Mouse (Mus musculus) T-helper 17 cell (primary cell): ENCODE measurements around the gene Ciz1.

Experiments
- in situ Hi-C, 2 experiments: fragments of 300-600 bp; cut with MboI, MseI; formaldehyde crosslinking; loops; 1 replicate in 1 of 2; 2 replicates in 1 of 2; pipeline ENCODE4 v1.15.1; 2025; ENCODE audit warnings: high pct_unique_total_duplicates in 2 of 2

Gene Ciz1

DNA sequence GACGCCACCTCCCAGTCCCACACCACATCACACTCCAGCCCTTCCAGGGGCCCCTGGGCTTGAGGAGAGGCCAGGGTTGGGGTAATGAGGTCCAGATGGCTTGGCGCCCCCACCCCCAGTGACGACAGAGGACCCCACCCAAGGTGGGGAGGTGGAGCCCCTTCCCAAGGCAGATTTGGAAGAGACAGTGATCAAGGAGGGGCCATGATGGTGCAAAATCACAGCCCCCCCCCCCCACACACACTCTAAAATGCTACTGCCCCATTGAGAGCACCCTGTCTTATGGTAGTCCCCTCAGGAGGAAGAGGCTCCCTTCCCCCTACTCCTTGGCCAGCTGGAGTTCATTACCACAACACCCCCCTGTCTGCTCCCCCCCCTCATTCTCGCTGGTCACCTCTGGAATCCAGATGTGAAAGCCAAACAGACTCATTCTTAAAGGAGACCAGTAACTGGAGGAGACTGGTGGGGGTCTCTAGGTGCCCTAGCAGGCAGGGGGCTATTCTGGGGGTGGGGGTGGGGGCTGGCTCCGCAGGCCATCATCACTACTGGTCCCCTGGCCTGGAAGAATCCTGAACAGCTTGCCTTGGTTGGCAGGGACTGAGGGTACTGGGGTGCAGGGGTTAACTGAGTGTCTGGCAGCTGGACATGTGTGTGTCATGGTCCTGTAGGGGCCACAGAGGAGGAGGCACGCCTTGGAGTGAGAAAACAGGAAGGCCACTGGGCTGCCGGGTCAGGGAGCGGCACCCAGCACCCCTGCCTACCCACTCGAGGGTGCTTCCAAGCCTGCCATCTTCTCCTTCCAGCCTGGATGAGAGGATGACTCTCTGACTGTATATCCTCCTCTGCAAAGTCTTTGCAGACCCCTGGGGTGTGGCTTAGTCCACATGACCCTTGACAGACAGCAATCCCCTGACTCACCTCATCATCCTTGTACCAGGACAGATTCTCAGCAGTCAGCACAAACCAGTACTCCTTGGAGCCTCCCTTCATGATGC is 32.2 kb upstream of the Ciz1 start:
- in situ Hi-C loops = no loop called here

DNA sequence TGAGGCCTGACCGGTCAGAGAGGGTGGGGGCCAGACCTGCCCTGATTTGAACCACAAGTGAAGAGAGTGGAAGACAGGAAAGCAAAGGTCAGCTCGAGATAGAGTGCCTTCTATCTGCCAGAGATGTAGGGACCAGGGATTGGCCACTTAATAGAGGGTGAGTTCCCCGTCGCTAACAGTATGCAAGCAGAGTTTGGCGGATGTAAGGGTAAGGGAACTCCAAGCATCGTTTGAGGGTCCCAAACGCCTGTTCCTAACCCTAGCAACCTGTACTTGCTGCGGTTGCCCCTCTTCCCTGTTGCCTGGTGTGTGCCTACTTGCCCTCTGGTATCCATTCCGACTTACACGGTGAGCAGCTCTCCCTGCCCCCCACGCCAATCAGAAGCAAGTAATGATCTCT is 31.4 kb upstream of the Ciz1 start:
- in situ Hi-C loops = no loop called here

GRCm38 (mm10) chr2:32321591-32322298 is 30.4 kb upstream of the Ciz1 start:
- in situ Hi-C loops = no loop called here

DNA sequence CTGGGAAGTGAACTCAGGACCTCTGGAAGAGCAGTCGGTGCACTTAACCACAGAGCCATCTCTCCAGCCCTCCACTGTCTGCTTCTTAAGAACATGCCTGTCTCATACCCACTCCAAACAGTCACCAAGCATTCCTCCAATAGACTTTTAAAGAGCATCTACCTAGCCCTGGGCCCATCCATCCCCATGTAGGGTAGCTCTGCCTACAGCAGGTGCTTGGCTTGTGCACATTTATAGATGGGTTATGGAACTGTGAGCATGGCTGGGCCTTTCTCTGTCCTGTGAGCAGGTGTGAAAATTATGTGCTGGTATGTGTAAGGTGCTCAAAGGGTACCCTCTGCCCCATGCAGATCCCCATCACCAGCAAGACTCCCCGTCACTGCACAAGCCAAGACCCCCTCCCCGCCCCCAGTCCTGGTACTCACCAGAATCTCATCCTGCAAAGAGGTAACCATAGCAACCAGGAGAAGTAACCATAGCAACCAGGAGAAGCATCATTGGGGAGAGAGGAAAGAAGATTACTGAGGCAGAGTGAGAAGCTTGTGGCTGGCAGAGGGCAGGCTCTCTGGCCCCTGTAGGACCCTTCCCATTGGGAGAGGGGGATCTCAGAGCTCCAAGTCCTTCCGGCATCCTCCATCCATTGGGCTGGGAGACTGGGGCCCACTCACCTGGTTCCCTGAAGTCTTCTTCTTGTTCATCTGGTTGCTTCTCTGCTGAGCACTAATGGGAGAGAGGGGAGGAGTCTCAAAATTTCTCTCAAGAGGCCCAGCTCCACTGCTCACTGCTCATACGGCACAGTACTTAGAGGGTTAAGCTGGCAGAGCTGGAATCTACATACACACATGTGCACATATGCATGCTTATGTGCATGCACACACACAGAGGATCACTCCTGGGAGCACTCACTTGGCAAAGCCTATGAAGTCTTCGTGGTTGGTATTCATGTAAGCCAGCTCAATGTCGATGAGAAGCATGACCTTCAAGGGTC is 29.1 kb upstream of the Ciz1 start:
- in situ Hi-C loops = no loop called here

- in situ Hi-C loops = no loop called here
Observed at GRCm38 (mm10) chr2:32324322-32324721, 27.8 kb upstream of the Ciz1 start.

DNA sequence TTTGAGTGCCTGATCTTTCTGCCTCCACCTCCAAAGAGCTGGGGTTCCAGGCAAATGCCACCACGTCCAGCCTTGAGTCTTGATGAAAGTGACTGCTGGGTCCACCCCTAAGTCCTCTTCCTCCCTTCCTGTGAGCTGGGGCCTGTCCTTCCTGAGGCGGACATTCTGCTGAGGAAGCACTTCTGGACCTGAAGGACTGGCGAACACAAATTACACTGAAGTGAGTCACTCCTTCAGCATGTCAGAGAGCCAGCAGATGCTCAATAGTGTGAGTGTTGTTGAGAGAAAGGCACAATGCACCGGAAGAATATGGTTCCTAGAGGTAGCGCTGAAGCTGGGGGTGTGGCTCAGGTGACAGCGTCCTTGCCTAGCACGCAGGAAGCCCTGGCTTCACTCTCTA is 26.8 kb upstream of the Ciz1 start:
- in situ Hi-C loops = no loop called here

DNA sequence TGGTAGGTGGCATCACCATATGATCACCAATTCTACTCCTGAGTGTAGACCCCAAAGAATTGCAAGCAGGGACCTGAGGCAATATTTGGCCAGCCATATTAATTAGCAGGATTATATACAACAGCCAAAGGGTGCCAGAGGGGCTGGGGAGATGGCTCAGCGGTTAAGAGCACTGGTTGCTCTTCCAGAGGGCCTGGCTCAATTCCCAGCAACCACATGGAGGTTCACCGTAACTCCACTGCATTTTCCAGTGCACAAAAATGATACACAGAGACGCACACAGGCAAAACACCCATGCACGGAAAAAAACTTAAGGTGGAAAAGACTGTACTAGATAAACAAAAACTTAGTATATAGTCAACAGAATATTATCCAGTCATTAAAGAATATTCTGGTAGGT is 24.9 kb upstream of the Ciz1 start:
- in situ Hi-C loops = no loop called here

DNA sequence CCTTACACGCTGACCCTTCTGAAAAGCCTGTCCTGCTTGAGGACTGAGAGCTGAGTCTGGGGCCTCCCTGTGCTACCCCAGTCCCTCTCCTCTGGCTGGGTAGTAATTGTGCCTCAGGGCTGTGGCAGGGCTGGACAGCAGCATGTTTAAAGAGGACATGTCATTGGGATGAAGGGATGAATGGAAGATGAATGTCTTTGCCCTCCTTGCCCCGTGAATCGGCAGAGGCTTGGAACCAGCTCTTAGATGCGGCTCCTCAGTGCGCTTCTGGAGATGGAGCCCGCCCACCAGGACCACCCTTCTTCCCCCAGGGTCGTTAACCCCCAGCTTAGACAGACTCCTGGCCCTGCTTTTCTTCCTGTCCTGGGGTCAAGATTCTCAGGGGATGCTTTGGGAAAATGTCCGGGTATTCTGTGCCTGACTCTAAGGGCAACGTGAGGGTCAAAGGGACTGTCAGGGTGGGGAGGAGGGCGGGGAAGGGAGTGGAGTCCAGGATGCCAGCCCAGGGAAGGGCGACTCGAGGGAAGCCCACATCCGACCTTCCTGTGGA is 23.1 kb upstream of the Ciz1 start:
- in situ Hi-C loops = no loop called here

DNA sequence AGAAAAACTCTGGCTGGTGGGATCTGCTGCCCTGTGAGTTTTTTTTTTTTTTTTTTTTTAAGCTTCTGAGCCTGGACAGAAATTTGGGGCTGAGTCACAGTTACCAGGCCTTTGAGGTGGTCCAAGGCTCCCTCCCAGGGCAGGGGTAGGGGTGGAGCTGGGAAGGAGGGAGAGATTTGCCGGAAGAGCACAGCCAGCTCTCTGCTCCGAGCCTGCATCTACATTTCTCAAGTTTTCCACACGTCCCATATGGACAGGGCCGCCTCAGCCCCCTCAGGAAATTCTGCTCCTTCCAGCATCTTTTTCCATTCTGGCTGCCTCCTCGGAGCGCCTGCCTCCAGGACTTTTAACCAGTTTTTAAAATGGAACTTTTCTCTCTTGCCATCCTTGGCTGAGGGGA is 22.6 kb upstream of the Ciz1 start:
- in situ Hi-C loops = no loop called here

- in situ Hi-C loops = loop anchor here in 1 of 2 experiments (10.0 kb wide), 1 partner anchor 687 kb away; the partner anchor contains the start of gene Prdm12
Observed at GRCm38 (mm10) chr2:32332159-32332558, 20.0 kb upstream of the Ciz1 start.

GRCm38 (mm10) chr2:32335888-32336287 is 16.2 kb upstream of the Ciz1 start:
- in situ Hi-C loops = loop anchor here in 1 of 2 experiments (10.0 kb wide), 1 partner anchor 691 kb away; the partner anchor contains the start of gene Prdm12

DNA sequence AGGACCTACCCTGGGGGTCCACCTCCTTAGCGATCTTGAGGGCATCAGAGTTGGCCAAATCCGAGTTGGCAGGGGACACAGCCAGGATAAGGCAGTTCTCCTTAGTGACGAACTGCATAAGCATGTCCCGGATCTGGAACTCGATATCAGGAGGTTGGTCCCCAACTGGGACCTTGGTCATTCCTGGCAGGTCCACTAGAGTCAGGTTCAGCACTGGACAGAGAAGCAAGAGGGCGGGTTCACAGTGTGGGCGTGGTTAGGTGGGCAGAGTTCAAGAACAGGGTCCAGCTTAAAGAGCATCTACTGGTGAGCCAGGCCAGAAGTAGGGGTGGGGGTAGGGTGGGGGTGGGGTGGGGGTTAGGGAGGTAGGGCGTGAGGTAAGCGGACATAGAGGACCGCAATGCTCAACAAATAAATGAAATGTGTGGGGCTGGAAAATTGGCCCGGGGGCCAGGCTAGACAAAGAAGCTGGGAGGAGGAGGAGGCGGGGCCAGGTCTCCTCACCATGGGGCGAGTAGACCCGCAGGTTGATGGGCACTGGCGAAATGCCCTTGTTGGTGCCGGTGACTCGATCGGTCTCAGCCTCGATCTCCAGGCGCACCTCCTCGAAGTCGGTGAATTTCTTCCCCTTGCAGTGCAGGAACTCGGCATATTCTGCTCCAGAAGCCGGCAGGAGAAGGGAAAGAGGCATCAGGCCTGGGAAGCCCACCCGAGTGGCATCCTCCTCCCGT is 12.1 kb upstream of the Ciz1 start:
- in situ Hi-C loops = loop anchor here in 1 of 2 experiments (10.0 kb wide), 1 partner anchor 695 kb away; the partner anchor contains the start of gene Prdm12

DNA sequence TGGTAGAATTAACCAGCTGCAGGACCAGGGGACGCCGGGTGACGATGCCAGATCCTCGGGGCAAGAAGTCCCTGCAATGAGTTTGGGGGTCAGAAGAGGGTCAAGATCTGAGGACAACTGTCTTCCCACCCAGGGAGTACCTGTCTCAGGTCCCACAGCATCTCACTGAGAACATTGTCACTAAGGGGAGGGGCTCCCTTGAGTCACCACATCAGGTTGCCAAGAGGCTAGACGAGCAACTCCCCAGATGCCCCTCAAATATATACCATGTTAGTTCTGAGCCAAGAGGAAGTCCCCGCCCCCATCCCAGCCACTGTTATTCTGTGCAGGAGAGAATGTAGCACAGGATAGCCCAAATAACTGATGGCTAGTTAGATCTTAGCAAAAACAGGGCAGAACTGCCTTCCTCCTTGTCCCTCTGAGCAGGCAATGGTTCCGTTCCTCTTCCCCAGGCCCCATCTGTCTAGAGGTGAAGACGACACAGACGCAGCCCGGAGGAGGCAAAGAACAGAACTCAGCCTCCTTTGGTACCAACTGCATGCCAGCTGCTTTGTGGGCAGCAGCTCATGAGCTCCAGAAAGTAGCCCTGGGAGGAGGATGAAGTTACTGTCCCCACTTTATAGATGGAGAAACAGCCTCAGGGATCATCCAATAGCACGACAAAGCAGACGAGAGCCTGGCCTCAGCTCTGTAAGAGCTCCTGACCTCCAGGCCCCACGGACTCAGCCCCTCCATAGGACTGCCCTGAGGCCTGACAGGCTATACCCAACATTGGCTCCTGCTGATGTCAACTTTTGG is 11.1 kb upstream of the Ciz1 start:
- in situ Hi-C loops = no loop called here

DNA sequence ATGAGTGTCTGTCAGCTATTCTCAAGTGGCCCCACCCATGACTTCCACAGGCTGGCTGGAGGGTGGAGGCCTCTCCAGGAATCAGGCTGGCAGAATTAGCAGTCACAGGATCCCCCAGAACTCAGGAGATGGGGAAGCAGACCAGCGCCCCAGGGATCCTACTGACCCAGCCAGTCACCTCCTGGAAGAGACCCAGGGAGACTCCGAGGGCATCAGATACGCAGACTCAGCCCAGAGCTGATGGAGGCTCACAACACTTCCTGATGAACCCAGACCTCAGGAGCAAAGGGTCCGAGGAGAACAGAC is 10.5 kb upstream of the Ciz1 start:
- in situ Hi-C loops = no loop called here

- in situ Hi-C loops = no loop called here
Observed at GRCm38 (mm10) chr2:32342039-32342438, 10.1 kb upstream of the Ciz1 start.

DNA sequence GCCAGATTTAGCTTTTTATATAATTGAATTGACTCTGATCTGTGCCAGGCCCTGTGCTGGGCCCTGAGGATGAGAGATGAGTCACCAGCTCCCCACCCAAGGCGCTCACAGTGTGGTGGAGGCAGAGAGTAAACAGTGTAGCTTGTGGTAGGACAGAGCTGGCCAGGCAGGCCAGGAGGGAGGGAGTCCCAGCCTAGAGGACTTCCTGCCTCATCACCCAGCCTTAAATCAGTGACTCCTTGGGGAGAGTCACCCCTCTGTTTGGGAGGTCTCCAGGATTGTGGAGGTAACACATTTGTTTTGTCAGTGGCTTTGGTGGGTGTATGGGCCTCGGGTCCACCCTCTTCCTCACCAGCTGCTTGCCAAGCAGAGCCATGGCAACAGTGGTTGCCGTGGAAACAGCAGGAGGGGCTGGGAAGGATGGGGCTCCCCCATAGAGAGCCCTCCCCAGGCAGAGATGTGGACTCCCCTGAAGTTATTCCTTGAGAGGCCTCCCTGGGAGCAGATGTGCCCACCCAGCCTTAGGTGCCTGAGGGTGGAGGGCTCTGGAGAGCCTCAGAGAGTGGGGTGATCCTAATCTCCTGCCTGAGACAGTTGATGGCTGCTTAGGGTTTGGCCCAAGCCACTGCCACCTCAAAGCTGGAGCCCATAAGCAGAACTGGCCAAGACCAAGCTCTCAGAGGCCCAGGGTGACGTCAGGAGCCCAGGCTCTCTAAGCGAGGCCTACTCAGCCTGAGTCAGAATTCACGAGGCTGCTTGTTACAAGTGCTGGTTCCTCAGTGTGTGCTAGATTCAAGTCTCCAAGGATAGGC is 9.4 kb upstream of the Ciz1 start:
- in situ Hi-C loops = no loop called here

DNA sequence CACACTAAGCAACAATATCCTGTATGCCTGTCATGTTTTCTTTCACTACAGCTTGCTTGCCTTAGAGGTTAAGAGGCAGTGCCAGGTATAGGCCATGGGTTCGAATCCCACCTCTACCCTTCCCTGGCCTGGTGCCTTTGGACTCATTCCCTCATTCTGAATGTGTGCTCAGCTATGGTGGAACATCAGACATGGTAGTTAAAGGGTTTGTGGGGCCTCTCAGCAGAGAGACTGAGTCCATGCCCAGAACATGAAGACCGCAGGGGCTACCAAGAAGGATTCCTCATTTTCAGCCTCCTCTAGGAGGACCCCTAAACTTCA is 8.8 kb upstream of the Ciz1 start:
- in situ Hi-C loops = no loop called here

GRCm38 (mm10) chr2:32344056-32344455 is 8.1 kb upstream of the Ciz1 start:
- in situ Hi-C loops = no loop called here
